ENCODE assay signal across 9 mouse cellular contexts in genomic region chr10:79797326-79797725, GRCm38 (mm10). TPM values are rescaled to one million over a fixed set of nuclear protein-coding genes. Genes with fewer than 3 reads are reported as not detected.
DNase-seq lines count a peak whose midpoint lies in the region; ATAC-seq lines count a peak whose summit lies in the region.
"Had no signal": no experiment of that assay in that cellular context is flagged by ENCODE, and none has a peak within 500 bp of the region (broad histone marks: within the 10 kb centered on the region; RNA-seq: fewer than 3 reads in every experiment).

No protein-coding gene starts in this region.

- H3K9ac ChIP-seq in hindbrain, embryonic 16.5 days (ENCODE audit: low read depth, low read length): peak overlapping the region; percentile 43; the same call in 1 of the 2 replicates

- H3K4me2 ChIP-seq in hindbrain, embryonic 16.5 days (ENCODE audit: low read length): peak overlapping the region; percentile 47

- H3K36me3 ChIP-seq in hindbrain, embryonic 16.5 days (ENCODE audit: control insufficient read depth, insufficient read depth, low read length): no peaks in the 10 kb centered on the region

- H3K4me1 ChIP-seq in hindbrain, embryonic 16.5 days (ENCODE audit: control insufficient read depth, insufficient read depth, low read depth, low read length): peaks cover 37% of the 10 kb centered on the region

- H3K27ac ChIP-seq in hindbrain, embryonic 16.5 days (ENCODE audit: low read depth, low read length): 0 out of 2 replicates have a peak overlapping the region, but pooled peaks have one; percentile 20

- DNase-seq in thymus, postnatal 14 days: peak; percentile 49
- no peak for DNase-seq in thymus, adult 18-20 months
- DNase-seq in gastrocnemius, postnatal 25 days: peak; percentile 60
- DNase-seq in thymus, postnatal 36 days: peak; percentile 29 to 50
- no peak for DNase-seq in adrenal gland, postnatal 10 days
- DNase-seq in right cerebral cortex, postnatal 4 days: no peak
- no peak for DNase-seq in right cerebral cortex, postnatal 14 days

- 35% methylated on average over 15 of the region's 15 CpGs for WGBS in hindbrain, embryonic 16.5 days

- H3K4me3 ChIP-seq in hindbrain, embryonic 16.5 days (ENCODE audit: low read length): peak overlapping the region; percentile 21; the same call in 1 of the 2 replicates

- no peaks in the 10 kb centered on the region for H3K9me3 ChIP-seq in hindbrain, embryonic 16.5 days (ENCODE audit: control insufficient read depth, low read length)

- H3K27me3 ChIP-seq in hindbrain, embryonic 16.5 days (replicated peaks; ENCODE audit: control insufficient read depth, insufficient read depth, low read length): no peaks in the 10 kb centered on the region

- no peak for ATAC-seq in hindbrain, embryonic 16.5 days
- ATAC-seq: activated CD4-positive, CD25-positive, alpha-beta regulatory T cell, adult 4 months had no signal

RNA-seq across cellular contexts. Expression of gene Palm, which starts 4.0 kb away (rescaled TPM):
- 10 to 100 TPM; 23.6 to 24.8 TPM for total RNA-seq in gastrocnemius, postnatal 25 days (2021)
- polyA plus RNA-seq in hindbrain, embryonic 16.5 days (2015; fragmentation: Nextera tagmentation; extraction: Ambion mirVana): 297 and 309 TPM in 2 replicates
- total RNA-seq in adrenal gland, postnatal 10 days (2021): 10 to 100 TPM; 69.6 to 80.2 TPM

RNA-seq across cellular contexts. Expression of gene Prss57, which starts 6.6 kb away (rescaled TPM):
- not detected for total RNA-seq in gastrocnemius, postnatal 25 days (2021)
- 0.31 TPM in 1 of 2 replicates, not detected in the other for polyA plus RNA-seq in hindbrain, embryonic 16.5 days (2015; fragmentation: Nextera tagmentation; extraction: Ambion mirVana)
- total RNA-seq in adrenal gland, postnatal 10 days (2021): under 1 TPM; 0.09 to 0.21 TPM

RNA-seq across cellular contexts. Expression of gene Fstl3, which starts 20.3 kb away (rescaled TPM):
- total RNA-seq in gastrocnemius, postnatal 25 days (2021): 1 to 10 TPM; 2.0 to 2.1 TPM
- 2.6 and 3.0 TPM in 2 replicates for polyA plus RNA-seq in hindbrain, embryonic 16.5 days (2015; fragmentation: Nextera tagmentation; extraction: Ambion mirVana)
- total RNA-seq in adrenal gland, postnatal 10 days (2021): 1 to 10 TPM; 5.5 to 5.7 TPM

RNA-seq across cellular contexts. Expression of gene Misp, which starts 23.5 kb away (rescaled TPM):
- under 1 TPM in 1 of 2 experiments, not detected in 1; 0.40 TPM for total RNA-seq in gastrocnemius, postnatal 25 days (2021)
- polyA plus RNA-seq in hindbrain, embryonic 16.5 days (2015; fragmentation: Nextera tagmentation; extraction: Ambion mirVana): 0.46 and 0.59 TPM in 2 replicates
- under 1 TPM in 1 of 2 experiments, not detected in 1; 0.27 TPM for total RNA-seq in adrenal gland, postnatal 10 days (2021)
- polyA plus RNA-seq: activated CD4-positive, CD25-positive, alpha-beta regulatory T cell, adult 4 months had no signal

RNA-seq across cellular contexts. Expression of gene Rnf126, which starts 30.6 kb away (rescaled TPM):
- 10 to 100 TPM; 27.4 to 33.4 TPM for total RNA-seq in gastrocnemius, postnatal 25 days (2021)
- polyA plus RNA-seq in hindbrain, embryonic 16.5 days (2015; fragmentation: Nextera tagmentation; extraction: Ambion mirVana): 74.2 and 101 TPM in 2 replicates
- 10 to 100 TPM; 50.8 to 55.1 TPM for total RNA-seq in adrenal gland, postnatal 10 days (2021)

Comparison
In these comparisons a context has a peak if more than half of its experiments do, and no peak if none do; other contexts are left out.
1. DNase-seq: peak in thymus, postnatal 14 days (single experiment), gastrocnemius, postnatal 25 days (single experiment) and thymus, postnatal 36 days (2 of 2); none in thymus, adult 18-20 months (0 of 2), adrenal gland, postnatal 10 days (single experiment), right cerebral cortex, postnatal 4 days (single experiment) and right cerebral cortex, postnatal 14 days (single experiment).